Mouse (Mus musculus) frontal cortex, postnatal 36 days (tissue): ENCODE data around the gene Nav2.

ENCODE experiments used
- DNase-seq, 2 experiments: peaks; one replicate each; pipeline ENCODE4 v3.0.0; 2022; ENCODE audit warnings: low spot score in 2 of 2

Gene Nav2

DNA sequence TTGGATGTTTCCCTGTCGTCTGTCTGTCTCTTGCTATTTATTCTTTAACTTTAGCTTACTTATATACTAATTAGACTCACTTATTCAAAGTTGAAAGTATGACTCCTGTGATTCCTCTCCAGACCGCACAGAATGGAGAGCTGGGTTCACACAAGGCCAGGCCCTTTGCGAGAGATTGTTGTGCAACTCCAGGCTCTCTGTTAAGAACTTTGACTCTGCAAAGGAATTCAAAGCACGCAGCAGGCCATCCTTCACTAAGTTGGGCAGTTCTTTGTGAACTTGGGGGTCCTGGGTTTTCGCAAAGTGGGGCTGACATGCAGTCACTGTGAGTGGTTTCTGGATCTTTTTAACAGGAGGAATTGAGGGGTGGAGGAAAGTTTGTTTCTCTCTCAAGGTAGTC, 95.9 kb downstream of the Nav2 start:
- no peak for DNase-seq

GRCm38 (mm10) chr7:49006886-49007285, 98.4 kb downstream of the Nav2 start:
- DNase-seq = no peak

DNA sequence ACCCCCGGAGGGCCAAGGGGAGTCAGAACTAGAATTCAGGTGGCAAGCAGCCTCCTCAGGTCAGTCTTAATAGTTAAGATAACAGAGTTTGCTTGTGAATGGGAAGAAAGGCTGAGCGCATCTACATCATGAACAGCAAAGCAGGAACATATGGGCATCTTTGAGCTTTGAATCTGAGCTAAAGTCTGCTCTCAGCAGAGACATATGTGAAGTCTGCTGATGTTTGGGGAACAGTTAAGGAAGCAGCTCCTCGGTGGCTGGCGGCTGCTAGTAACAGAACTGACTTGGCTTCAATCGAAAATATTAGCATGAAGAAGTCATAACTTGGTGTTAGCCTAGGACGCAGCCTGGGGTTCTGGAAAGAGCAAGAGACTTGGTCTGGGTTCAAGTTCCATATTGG, 102.2 kb downstream of the Nav2 start:
- no peak for DNase-seq

DNA sequence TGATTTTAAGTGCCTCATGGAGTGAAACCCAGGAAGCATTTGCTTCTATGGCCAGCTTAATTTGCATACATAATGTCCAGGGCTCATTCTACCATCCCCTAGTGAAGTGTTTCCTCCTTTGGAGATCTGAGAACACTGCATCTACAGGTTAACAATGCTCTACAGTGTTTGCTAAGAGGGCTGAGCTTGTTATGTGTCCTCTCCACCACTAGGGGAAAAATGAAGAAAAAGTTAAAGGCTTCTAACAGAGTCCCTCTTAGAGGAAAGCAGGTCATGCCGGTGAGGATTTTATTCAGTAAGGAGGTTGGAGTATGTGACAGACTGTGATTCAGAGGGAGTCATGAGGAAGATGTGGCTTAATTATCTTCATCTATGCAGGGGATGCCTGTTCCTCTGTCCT, 103.5 kb downstream of the Nav2 start:
- DNase-seq = no peak

DNA sequence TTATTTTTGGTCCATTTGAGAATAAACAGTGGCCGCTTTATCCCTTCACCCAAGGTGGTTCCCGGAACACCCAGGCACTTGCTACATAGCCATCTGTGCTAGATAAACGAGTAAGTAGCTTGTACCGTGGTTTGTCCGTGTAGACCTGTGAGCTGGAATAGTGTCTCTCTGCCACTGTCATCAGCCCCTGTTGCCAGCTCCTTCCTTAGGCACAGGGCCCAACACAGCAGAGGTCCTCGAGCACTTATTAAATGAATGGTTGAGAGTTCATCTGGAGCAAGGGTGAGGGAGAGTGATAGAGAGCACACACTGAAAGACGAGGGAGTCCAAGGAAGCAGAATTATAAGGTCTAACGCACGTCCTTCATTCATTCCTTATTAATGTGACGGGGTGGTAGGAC, 106.0 kb downstream of the Nav2 start:
- DNase-seq = no peak

DNA sequence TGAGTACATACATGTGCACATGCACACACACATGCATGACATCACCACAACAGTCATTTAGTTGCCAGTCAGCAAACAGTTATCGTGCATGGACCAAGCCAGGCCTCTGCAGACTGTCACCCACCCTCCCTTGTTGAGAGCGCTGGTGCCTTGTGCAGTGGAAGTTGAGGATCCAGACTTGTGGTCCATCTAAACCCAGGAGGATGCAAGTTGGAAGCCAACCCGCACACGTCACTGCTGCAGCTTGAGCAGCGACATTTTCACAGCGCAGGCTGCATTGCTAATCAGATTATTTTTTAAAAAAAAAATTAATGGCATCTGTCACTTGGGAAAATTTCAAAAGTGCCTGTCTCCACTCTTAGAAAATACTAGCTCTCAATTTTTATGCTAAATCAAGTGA, 106.8 kb downstream of the Nav2 start:
- no peak for DNase-seq

DNA sequence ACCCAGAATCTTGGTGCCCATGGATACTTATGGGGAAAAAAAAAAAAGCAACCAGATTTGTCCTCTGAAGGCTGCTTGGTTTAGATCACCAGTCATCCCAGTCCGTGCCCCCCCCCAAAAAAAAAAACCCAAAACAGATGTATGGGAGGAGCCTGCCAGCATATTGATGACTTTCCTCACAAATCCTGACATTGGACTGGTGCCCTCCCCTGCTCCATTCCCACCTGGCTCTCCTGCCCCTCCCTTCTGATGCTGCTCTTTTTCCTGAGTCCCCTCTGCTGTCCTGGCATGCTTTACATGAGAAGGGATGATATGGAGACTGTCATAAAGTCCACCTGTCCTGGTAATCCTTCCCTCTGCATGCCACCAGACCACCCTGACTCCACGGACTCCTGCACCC, 107.6 kb downstream of the Nav2 start:
- no peak for DNase-seq

DNA sequence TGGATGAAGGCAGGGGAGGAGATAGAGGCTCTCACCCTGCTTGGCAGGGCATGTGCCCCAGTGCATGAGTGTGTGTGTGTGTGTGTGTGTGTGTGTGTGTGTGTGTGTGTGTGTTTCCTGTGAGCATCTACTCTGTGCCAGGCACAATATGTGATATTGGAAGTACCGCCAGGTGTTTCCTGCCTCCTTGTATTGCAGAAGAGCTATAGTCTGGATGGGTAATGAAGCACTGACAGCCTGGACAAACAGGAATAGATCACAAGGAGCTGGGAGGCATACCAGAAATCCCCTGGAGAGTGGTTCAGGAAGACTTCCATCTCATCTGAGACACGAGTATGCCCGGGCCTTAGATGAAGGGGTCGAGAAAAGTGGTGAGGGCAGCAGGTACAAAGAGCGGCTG, 109.3 kb downstream of the Nav2 start:
- no peak for DNase-seq

GRCm38 (mm10) chr7:49018478-49018914, 110.0 kb downstream of the Nav2 start:
- DNase-seq = no peak

DNA sequence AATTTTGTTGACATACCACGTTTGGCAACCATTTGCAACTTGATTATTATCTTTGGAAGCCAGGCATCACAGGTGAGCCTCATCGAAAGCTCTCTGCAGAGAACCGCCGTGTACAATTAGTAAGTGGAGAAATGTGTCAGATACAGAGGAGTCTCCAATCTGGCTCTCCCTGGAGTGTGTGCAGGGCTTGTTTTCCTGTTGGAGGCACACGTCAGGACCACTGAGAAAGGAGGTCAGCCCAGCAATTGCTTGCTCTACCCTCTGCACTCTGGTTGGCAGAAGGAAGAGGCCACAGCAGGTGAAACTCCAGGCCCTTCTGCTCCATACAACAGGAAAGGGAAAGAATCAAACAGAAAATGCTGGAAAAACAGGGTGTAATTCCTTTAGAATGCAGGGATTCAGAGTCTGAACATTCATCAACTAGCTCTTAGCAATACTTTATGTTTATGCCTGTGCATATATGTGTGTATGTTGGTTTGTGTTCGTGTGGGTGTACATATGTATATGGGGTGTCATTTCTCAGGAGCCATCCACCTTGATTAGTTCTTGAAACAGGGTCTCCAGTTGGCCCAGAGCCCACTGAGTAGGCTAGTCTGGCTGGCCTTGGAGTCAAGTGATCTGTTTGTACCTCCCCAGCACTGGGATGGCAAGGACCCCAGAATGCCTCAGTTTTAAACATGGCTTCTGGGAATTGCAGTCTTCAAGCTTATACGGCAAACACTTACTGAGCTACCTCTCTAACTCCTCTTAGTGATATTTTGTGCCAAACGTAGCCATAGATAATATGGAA, 116.7 kb downstream of the Nav2 start:
- no peak for DNase-seq

GRCm38 (mm10) chr7:49025991-49026390, 117.5 kb downstream of the Nav2 start:
- no peak for DNase-seq

DNA sequence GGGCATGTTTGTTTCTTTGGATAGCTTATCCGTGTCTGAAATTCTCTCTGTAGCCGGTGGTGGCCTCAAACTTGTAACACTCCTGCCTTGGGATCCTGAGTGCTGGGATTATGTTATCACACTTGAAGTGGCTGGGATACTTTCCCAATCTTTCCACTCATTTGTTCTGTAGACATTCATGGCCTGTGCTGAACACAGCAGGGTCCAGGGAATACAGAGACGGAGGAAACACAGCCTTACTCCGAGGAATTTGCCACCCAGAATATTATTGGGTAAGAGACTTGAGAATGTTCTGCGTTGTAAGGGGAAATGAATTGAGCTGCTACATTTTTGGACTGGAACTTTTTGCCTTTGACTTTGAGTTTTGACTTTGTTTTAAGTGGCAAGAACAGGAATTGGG, 118.0 kb downstream of the Nav2 start:
- DNase-seq = no peak

DNA sequence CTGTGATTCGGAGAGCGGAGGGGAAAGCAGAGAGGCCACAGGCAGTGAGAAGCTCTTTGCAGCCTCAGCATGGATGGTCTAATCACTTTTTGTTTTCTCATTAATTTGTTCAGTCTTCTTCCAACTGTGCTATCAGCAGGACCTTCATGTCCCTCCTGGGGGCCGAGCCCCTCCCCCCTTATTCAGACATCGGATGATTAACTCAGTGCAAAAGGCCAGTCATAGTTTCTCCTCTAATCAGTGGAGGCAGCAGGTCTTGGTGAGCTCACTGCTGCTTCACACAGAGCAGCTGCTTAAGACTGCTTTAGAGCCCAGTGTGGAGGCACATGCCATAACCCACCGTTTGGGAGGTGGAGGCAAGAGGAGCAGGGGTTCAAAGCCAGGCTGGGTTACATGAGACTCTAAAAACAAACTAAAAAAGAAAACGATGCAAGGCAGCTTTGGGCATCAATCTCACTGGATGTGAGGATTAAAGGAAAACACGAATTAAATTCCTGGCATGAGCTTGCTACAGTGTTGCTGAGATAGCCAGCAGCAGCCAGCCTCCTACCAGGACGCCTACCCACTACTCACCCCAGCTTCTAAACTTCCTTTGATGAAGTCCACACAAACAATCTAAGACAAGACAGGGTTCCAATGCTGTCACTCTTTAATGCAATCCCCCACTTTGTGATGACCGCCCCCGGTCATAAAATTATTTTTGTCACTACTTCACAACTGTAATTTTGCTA, 120.9 kb downstream of the Nav2 start:
- DNase-seq = no peak

GRCm38 (mm10) chr7:49032216-49032615, 123.7 kb downstream of the Nav2 start:
- no peak for DNase-seq

DNA sequence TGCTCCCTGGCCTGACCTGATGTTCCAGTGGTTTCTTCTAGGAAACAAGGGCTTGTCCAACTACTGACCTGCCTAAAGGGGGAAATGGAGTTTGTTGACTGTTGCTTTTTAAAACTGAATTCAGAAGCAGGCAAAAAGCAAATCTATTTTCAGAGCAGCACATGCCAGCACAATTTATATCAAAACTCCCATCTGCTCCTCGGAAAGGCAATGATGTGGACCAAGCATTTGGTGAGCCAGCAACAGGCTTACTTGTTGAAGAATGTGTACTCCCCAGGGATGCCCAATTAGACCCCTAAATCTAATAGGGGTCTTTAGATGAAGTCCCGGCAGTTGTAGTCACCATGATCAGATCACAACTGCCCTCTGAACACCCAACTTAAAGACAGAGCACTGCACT, 125.7 kb downstream of the Nav2 start:
- DNase-seq = no peak

- no peak for DNase-seq
Observed at GRCm38 (mm10) chr7:49040163-49040562, 131.6 kb downstream of the Nav2 start.

DNA sequence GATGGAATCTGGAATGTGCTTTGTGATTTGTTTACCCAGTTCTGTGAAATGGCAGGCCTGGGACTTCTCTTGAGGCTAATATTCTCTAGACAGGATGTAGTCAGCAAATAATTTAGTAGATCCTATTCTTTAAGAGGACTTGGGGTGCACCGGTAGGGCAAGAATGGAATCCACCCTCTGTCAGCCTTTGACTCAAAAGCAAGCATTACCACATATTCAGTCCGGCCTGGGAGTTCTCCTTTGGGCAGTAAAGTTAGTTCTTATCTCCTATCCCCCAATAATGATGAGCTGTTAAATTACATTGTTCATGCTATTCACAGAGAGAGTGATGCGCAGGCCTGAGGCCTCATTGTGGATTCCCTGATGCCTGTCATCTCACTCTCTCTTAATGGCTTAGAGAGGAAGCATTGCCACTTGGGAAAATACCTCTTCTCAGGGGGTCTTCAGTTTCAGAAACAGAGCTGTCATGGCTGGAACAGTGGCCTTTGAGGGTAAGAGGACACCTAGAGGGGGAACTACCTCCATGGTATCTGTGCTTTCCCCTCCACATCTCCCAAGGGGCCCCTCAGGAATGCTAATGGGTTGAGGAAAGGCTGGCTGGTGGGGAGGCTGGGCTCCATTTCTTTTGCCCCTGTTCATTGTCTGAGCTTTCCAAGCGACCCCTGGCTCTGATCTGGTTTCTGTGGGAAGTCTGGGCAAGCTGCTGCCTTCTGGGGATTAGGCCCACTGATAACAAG, 133.0 kb downstream of the Nav2 start:
- no peak for DNase-seq

DNA sequence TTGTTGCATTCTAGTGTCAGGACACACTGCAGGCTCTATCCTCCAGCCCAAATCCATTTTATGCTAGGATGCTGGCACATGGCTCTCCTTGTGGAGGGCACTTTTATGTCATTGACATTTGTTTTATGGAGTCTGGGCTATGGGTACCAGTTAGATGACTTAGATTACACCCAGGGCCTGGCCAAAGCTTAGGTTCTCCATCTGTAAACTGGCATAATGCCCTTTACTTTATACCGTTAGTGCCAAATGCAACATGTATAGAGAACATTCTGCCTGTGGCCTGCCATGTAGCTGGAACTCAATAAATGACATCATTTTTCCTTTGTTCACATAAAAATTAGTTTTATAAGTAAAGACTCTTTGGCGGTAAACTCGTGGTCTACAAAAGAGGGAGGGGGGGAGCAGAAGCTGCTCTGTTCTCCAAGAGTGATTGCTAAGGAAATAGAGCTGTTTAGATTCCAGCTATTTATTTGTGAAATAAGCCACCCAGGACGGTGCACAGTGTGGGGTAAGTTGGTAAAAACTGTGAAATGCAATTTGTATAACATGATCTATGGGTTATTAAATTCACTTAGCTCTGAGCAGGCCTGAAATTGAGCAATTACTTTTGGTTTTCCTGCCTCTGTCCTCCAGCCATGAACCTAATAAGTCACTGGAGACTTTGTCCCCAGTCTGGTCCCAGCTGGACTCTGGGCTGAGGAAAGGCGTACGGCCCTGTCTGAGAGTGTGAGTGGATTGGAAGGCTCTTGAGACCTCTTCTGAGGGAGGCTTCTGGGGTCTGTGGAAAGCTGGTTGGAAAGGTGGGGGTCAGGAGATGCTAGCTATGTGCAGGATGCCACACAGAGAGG, 137.2 kb downstream of the Nav2 start:
- no peak for DNase-seq

GRCm38 (mm10) chr7:49046347-49046989, 138.0 kb downstream of the Nav2 start:
- no peak for DNase-seq

DNA sequence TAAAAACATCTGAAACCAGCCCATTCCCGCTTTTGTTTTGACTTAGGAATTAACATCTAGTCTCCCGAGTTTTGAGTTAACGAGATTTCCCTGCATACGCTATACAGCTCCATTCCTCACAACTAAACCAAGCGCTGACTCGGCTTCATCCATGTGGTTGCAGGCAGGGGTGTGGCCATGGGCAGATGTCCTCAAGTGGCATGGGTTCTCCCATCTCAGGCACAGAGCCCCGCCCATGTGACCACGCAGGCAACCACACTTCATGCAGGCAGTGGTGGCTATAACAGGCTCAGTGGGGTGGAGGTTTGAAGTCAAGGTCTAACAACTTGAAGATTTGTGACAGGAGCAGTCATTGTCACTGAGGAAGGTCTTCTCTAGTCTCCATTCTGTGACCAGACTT, 138.8 kb downstream of the Nav2 start:
- no peak for DNase-seq
